In the genomic region with DNA sequence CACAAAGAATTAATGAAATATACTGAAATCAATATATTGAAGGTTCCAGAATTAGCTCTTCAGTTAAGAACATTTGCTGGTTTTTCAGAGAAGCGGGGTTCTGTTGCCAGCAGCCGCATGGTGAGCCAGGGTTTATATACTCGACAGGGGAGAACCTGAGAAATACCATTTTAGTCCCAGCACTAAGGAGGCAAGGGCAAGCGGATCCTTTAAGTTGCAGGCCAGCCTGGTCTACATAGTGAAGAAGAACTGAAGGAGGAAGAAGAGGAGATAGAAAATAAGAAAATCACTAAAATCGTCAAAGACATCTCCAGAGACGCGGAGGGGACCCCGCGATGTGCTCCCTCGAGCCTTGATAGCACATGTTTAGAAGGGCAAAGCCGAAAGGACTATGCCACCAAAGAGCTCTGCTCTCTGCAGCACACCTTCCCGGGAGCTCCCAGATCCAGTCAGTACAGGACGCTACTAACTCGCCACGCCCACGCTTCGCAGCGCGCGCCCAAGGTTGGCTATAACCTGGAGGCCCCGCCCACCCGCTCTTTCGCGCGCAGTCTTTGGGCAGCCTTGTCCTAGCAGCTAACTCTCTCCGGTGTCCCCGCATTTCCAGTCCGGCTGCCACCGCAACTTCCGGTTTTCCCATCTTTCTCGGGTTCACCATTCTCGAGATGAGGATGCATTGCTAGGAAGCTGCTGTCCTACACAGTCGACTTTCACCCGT, we compare ENCODE assay signal across 7 mouse cellular contexts. TPM values are rescaled to one million over a fixed set of nuclear protein-coding genes. Genes with fewer than 3 reads are reported as not detected.
DNase-seq lines count a peak whose midpoint lies in the region; ATAC-seq lines count a peak whose summit lies in the region.

No protein-coding gene starts in this region.

- peak; percentile 94 for DNase-seq in adrenal gland, adult 8-10 months
- DNase-seq in embryo, embryonic 9.5 days (ENCODE audit: extremely low spot score), result peak; percentile 97
- DNase-seq in gastrocnemius, postnatal 4 days (ENCODE audit: low spot score in 2 of 2), result peak; percentile 85 to 92
- peak; percentile 95 to 97 for DNase-seq in left cerebral cortex, postnatal 36 days (ENCODE audit: low spot score in 2 of 2)
- peak; percentile 100 for DNase-seq in midbrain, embryonic 11.5 days (ENCODE audit: low spot score, missing footprints)
- DNase-seq in skeletal muscle tissue, adult 2 months (ENCODE audit: low read depth, low spot score), result peak; percentile 80

- intact Hi-C loops in left cerebral cortex, postnatal 36 days (cut with DNase I), result no loop called here

- H3K27me3 ChIP-seq in intestine, embryonic 16.5 days (replicated peaks; ENCODE audit: control insufficient read depth, insufficient read depth, low read length), result no peaks in the 10 kb centered on the region
- H3K27me3 ChIP-seq in midbrain, embryonic 11.5 days (ENCODE audit: control insufficient read depth, insufficient read depth, low read length), result no peaks in the 10 kb centered on the region

- no peaks in the 10 kb centered on the region for H3K36me3 ChIP-seq in intestine, embryonic 16.5 days (ENCODE audit: control insufficient read depth, insufficient read depth, low read length)
- H3K36me3 ChIP-seq in midbrain, embryonic 11.5 days (ENCODE audit: control insufficient read depth, insufficient read depth, low read length), result no peaks in the 10 kb centered on the region

- H3K9ac ChIP-seq in intestine, embryonic 16.5 days (ENCODE audit: low read depth, low read length), result peak overlapping the region; percentile 71
- peak overlapping the region; percentile 79 for H3K9ac ChIP-seq in midbrain, embryonic 11.5 days (ENCODE audit: low read length)

- peak overlapping the region; percentile 72 for H3K4me2 ChIP-seq in intestine, embryonic 16.5 days (ENCODE audit: low read depth, low read length)
- H3K4me2 ChIP-seq in midbrain, embryonic 11.5 days, result peak overlapping the region; percentile 86

- peaks cover 4% of the 10 kb centered on the region; the same call in 1 of the 2 replicates for H3K4me1 ChIP-seq in intestine, embryonic 16.5 days (ENCODE audit: control insufficient read depth, insufficient read depth, low read length)
- no peaks in the 10 kb centered on the region for H3K4me1 ChIP-seq in midbrain, embryonic 11.5 days (ENCODE audit: control insufficient read depth, insufficient read depth, low read length)

- H3K27ac ChIP-seq in intestine, embryonic 16.5 days (ENCODE audit: low read length), result peak overlapping the region; percentile 69
- peak overlapping the region; percentile 45; the same call in 1 of the 2 replicates for H3K27ac ChIP-seq in midbrain, embryonic 11.5 days (ENCODE audit: low read depth, low read length)

- no peaks in the 10 kb centered on the region for H3K9me3 ChIP-seq in intestine, embryonic 16.5 days (ENCODE audit: control insufficient read depth, low read length)
- H3K9me3 ChIP-seq in midbrain, embryonic 11.5 days (ENCODE audit: control insufficient read depth, low read length), result no peaks in the 10 kb centered on the region

- ATAC-seq in intestine, embryonic 16.5 days, result peak; percentile 100
- ATAC-seq in midbrain, embryonic 11.5 days (ENCODE audit: low FRiP score), result peak; percentile 99

- peak overlapping the region; percentile 58 for H3K4me3 ChIP-seq in intestine, embryonic 16.5 days (ENCODE audit: low read length)
- peak overlapping the region; percentile 46 for H3K4me3 ChIP-seq in midbrain, embryonic 11.5 days (ENCODE audit: low read depth, low read length)

- 8% methylated on average over 34 of the region's 34 CpGs for WGBS in intestine, embryonic 16.5 days
- 6% methylated on average over 34 of the region's 34 CpGs for WGBS in midbrain, embryonic 11.5 days

RNA-seq across cellular contexts. Expression of a gene that starts 6.9 kb away (rescaled TPM):
- 10 to 100 TPM in 3 of 4 experiments, 1 to 10 TPM in 1; 8.2 to 19.2 (median 14.6) TPM for total RNA-seq in adrenal gland, adult 8-10 months (2022)
- total RNA-seq in gastrocnemius, postnatal 4 days (2021), result 1 to 10 TPM; 8.3 to 9.9 TPM
- 8.6 and 8.8 TPM in 2 replicates for polyA plus RNA-seq in intestine, embryonic 16.5 days (2015; fragmentation: Nextera tagmentation; extraction: Ambion mirVana)
- total RNA-seq in left cerebral cortex, postnatal 36 days (2021), result 10 to 100 TPM; 26.0 to 26.4 TPM
- polyA plus RNA-seq in midbrain, embryonic 11.5 days (2014; fragmentation: Nextera tagmentation; extraction: Ambion mirVana), result 16.3 and 16.5 TPM in 2 replicates

RNA-seq across cellular contexts. Expression of a gene that starts 8.3 kb away (rescaled TPM):
- not detected for total RNA-seq in adrenal gland, adult 8-10 months (2022)
- total RNA-seq in gastrocnemius, postnatal 4 days (2021), result not detected
- polyA plus RNA-seq in intestine, embryonic 16.5 days (2015; fragmentation: Nextera tagmentation; extraction: Ambion mirVana), result 0.09 TPM in 1 of 2 replicates, not detected in the other
- not detected for total RNA-seq in left cerebral cortex, postnatal 36 days (2021)
- 0.22 TPM in 1 of 2 replicates, not detected in the other for polyA plus RNA-seq in midbrain, embryonic 11.5 days (2014; fragmentation: Nextera tagmentation; extraction: Ambion mirVana)

RNA-seq across cellular contexts. Expression of a gene that starts 28.3 kb away (rescaled TPM):
- total RNA-seq in adrenal gland, adult 8-10 months (2022), result 10 to 100 TPM; 12.0 to 15.5 (median 12.9) TPM
- total RNA-seq in gastrocnemius, postnatal 4 days (2021), result 1 to 10 TPM; 4.7 to 5.3 TPM
- polyA plus RNA-seq in intestine, embryonic 16.5 days (2015; fragmentation: Nextera tagmentation; extraction: Ambion mirVana), result 16.0 and 16.8 TPM in 2 replicates
- 1 to 10 TPM; 6.0 to 6.8 TPM for total RNA-seq in left cerebral cortex, postnatal 36 days (2021)
- 17.5 and 19.9 TPM in 2 replicates for polyA plus RNA-seq in midbrain, embryonic 11.5 days (2014; fragmentation: Nextera tagmentation; extraction: Ambion mirVana)

RNA-seq across cellular contexts. Expression of a gene that starts 52.7 kb away (rescaled TPM):
- total RNA-seq in adrenal gland, adult 8-10 months (2022), result under 1 TPM in 3 of 4 experiments, not detected in 1; 0.06 to 0.13 (median 0.09) TPM
- under 1 TPM; 0.70 to 0.71 TPM for total RNA-seq in gastrocnemius, postnatal 4 days (2021)
- 0.64 and 0.70 TPM in 2 replicates for polyA plus RNA-seq in intestine, embryonic 16.5 days (2015; fragmentation: Nextera tagmentation; extraction: Ambion mirVana)
- total RNA-seq in left cerebral cortex, postnatal 36 days (2021), result under 1 TPM; 0.12 to 0.16 TPM
- 0.43 and 0.61 TPM in 2 replicates for polyA plus RNA-seq in midbrain, embryonic 11.5 days (2014; fragmentation: Nextera tagmentation; extraction: Ambion mirVana)

Comparison
In these comparisons a context has a peak if more than half of its experiments do, and no peak if none do; other contexts are left out.
1. Peak in every context shown above with its lines: DNase-seq, ATAC-seq, H3K4me3 ChIP-seq and H3K27ac ChIP-seq.